Mouse (Mus musculus) heart, postnatal 0 days (tissue): Measurements from ENCODE around the gene Adamts12.

Experiments
- CTCF ChIP-seq: IDR thresholded peaks from 2 replicates; pipeline ENCODE4 v1.5.1; 2016; ENCODE audit warnings: antibody characterized with exemption, control low read depth, low read depth
- EP300 ChIP-seq: IDR thresholded peaks from 2 replicates; pipeline ENCODE4 v1.6.1; 2016; ENCODE audit warnings: antibody characterized with exemption, low read depth

GRCm38 (mm10) chr15:11082961-11083569 lies 18.5 kb downstream of the Adamts12 start:
- TF ChIP-seq CTCF (no peak), EP300 (no peak)
